Mouse (Mus musculus): ENCODE results near the gene Theg.

DNA sequence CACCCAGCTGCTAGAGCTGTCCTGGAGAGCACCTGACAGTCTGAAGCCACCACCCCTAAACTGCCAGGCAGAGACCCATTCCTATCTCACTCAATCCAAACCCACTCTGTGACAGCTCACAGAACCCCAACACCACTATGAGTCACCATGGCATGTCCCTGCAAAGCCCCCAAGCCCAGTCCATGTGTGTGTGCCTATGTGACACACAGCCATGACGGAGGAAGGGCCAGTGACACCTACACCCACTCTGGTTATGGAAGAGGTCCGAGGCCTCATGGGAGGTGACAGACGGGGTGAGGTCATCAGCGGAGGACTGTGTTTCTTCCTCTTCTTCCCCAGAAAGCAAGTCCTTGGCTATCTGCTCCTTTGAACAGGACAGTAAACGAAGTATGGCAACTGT lies 38.6 kb downstream of the Theg start:
- no peak for TF ChIP-seq CTCF (conservative IDR thresholded peaks at IDR 0.05; ENCODE audit: low read length)
- TF ChIP-seq POU5F1 (IDR thresholded peaks at IDR 0.05; ENCODE audit: borderline replicate concordance, low read length), result no peak
- TF ChIP-seq NANOG (IDR thresholded peaks at IDR 0.05; ENCODE audit: borderline replicate concordance, low read length), result no peak
